Mouse (Mus musculus): Measurements from ENCODE around the gene Zbtb5. TPM values are rescaled to one million over a fixed set of nuclear protein-coding genes. Genes with fewer than 3 reads are reported as not detected.
"Not testable (repeated sequence)": the region's sequence is repeated elsewhere in the genome, so short reads cannot be mapped to it uniquely, and the experiment has no call there.

Gene Zbtb5
- polyA plus RNA-seq, 1 experiment from 2014 or later = 34.5 TPM

DNA sequence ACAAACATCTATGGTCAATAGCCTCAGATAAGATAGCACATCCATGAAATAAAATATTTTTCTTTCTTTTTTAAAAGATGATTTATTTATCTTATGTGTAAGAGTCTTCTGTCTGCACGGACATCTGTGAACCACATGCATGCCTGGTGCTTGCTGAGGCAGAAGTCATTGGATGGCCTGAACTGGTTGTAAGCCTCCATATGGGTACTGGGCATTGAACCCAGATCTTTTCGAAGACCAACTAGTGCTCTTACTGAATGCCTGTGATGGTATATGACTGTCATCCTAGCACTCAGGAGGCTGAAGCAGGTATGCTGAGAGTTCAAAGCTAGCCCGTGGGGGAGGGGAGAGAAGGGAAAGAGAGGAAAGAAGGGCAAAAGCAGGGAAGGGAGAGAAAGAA, 14.1 kb downstream of the Zbtb5 start:
- WGBS = 72% methylated on average over 3 of the region's 3 CpGs
- Histone ChIP-seq H3K9me3 (replicated peaks) (no peaks in the 10 kb centered on the region), H3K27me3 (ENCODE audit: low read depth, poor library complexity, severe bottlenecking) (no peaks in the 10 kb centered on the region), H3K4me3 (no peak overlapping the region), H3K36me3 (peaks cover 27% of the 10 kb centered on the region), H3K27ac (replicated peaks) (no peak overlapping the region), H3K4me1 (peaks cover 26% of the 10 kb centered on the region)
- no peak for DNase-seq (ENCODE audit: low spot score)

DNA sequence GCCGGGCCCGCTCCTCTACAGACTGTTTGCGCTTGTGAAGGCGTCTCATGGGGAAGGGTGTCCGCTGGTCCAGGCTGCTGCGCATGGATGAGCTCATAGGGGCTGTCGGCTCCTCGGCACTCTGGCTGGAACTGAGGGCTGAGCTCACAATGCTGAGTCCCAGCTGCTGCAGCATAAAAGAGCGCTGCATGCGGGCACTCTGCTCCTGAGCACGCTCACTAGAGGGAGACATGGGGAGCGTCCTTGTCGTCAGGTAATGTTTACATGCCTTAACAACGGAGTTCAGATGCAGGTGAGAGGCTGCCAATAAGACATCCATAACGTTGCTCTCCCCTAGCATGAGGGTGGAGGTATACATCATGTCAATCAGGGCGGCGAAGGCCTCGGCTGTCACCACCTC, 17.4 kb downstream of the Zbtb5 start:
- DNase-seq (ENCODE audit: low spot score) = no peak
- Histone ChIP-seq H3K4me3 (no peak overlapping the region), H3K27ac (replicated peaks) (peak overlapping the region; percentile 42; the same call in 1 of the 2 replicates), H3K27me3 (ENCODE audit: low read depth, poor library complexity, severe bottlenecking) (no peaks in the 10 kb centered on the region), H3K36me3 (peaks cover 52% of the 10 kb centered on the region), H3K4me1 (peaks cover 26% of the 10 kb centered on the region), H3K9me3 (replicated peaks) (no peaks in the 10 kb centered on the region)
- WGBS = 89% methylated on average over 18 of the region's 18 CpGs

DNA sequence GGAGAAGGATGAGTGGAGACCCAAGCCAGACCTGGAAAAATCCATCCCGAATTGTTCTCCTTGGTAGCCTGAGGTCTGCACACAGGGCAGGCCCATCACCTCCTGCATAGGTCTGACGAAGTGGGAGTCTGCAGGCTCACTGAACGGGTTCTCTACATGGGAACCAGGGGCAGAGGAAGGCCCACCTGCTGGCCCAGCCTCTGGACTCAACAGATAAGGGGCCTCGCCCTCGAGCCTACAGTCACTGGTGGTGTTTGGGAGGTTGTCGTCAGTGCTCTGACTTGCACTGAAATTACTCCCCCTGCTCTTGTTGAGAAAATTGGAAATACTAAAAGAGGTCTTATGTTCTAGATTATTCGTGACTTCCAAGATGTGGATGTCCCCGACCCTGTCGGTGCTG, 18.4 kb downstream of the Zbtb5 start:
- 86% methylated on average over 9 of the region's 9 CpGs for WGBS
- no peak overlapping the region for H3K27ac ChIP-seq (replicated peaks)
- peaks cover 62% of the 10 kb centered on the region for H3K36me3 ChIP-seq
- DNase-seq (ENCODE audit: low spot score) = no peak
- no peaks in the 10 kb centered on the region for H3K27me3 ChIP-seq (ENCODE audit: low read depth, poor library complexity, severe bottlenecking)
- H3K4me1 ChIP-seq = peaks cover 26% of the 10 kb centered on the region
- H3K9me3 ChIP-seq (replicated peaks) = no peaks in the 10 kb centered on the region
- H3K4me3 ChIP-seq = no peak overlapping the region

DNA sequence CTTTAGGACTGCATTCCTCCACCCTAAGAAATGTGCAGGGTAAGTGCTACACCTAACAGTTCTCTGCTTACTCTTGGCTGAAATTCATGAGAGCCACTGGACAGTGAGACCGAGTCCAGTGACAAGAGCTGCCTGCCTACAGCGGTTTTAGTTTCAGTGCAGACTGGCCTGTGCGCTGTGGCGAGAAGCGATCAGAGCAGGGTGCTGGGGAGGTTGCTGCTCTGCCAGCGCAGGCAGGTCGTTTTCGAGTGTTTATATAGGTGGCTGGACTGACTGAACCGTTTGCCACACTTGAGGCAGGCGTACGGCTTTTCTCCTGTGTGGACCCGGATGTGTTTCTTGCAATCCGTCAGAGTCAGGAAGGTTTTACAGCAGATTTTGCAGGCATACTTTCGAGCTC, 19.0 kb downstream of the Zbtb5 start:
- not testable (repeated sequence) for DNase-seq (ENCODE audit: low spot score); H3K27ac ChIP-seq (replicated peaks); H3K27me3 ChIP-seq (ENCODE audit: low read depth, poor library complexity, severe bottlenecking); H3K9me3 ChIP-seq (replicated peaks); H3K4me3 ChIP-seq
- Histone ChIP-seq H3K36me3 (peaks cover 68% of the 10 kb centered on the region), H3K4me1 (peaks cover 26% of the 10 kb centered on the region)
- WGBS = 92% methylated on average over 14 of the region's 14 CpGs

DNA sequence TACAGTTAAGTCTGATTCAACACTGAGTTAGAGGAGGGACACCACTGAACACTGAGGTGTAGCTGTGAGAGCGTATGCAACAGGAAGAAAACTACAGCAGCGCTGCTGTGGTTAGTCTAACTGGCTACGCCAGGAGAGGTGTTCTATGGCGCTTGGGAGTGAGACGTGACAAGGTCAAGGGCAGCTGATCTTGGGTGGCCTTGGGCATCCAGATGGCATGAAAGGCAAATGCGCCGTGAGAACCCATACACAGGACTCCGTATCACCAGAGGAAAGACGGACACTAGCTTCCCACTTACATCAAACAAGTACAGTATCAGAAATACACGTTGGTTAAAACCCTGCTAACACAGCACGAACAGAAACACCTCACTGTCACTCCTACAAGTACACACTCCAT, 19.9 kb downstream of the Zbtb5 start:
- H3K36me3 ChIP-seq = peaks cover 77% of the 10 kb centered on the region
- not testable (repeated sequence) for DNase-seq (ENCODE audit: low spot score)

DNA sequence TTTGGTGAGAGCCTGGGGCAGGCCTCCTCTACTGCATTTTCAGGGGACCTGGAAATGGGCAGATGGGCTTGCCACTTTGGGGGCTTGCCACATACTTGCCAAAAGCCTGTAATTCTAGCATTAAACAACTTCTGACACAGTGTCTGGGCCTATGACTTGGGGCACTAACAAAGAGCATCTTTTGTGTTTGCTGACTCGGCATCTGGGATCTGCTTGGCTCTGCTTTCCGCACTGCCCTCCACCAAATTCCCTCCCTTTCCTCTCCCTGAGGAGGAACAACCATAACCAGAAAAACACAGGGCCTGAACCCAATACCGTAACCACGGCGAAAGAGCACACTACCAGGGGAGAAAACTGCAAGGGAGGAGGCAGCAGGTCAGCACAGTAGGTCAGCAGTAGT, 21.7 kb downstream of the Zbtb5 start:
- 92% methylated on average over 5 of the region's 5 CpGs for WGBS

More for the DNA sequence above, 19.9 kb downstream of the Zbtb5 start:
- peaks cover 22% of the 10 kb centered on the region for H3K4me1 ChIP-seq
- not testable (repeated sequence) for H3K4me3 ChIP-seq; H3K27ac ChIP-seq (replicated peaks); H3K9me3 ChIP-seq (replicated peaks); H3K27me3 ChIP-seq (ENCODE audit: low read depth, poor library complexity, severe bottlenecking)
- 91% methylated on average over 11 of the region's 11 CpGs for WGBS

DNA sequence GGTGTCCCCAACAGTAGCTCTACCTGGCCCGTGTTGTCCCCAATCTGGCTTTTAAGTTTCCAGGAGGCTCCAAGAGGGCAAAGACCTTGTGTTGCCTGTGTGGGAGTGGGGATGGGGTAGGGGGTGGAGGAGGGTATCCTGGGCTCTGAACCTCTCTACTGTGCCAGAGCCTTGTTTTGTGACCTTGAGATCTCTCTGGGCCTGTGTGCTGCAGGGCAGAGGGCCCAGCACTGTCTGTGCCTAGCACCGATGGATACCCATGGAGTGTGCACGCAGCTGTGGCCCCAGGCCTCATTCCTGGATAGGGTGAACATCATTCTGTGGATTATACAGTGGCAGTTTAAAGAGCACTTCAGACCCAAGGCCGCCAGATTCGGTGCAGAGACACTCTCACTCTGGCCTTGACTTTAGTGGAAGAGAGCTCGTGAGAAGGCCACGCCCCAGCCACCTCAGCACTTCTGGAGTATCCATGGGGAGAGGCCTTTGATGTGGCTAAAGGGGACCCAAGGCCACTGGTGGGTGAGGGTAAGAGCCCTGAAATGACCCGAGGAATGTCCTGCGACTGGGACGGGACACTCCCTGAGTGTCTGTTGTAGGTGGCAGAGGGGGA, 29.0 kb downstream of the Zbtb5 start:
- Histone ChIP-seq H3K36me3 (peaks cover 46% of the 10 kb centered on the region), H3K27ac (replicated peaks) (no peak overlapping the region), H3K27me3 (ENCODE audit: low read depth, poor library complexity, severe bottlenecking) (no peaks in the 10 kb centered on the region), H3K9me3 (replicated peaks) (no peaks in the 10 kb centered on the region), H3K4me3 (peak overlapping the region; percentile 81; the same call in 1 of the 2 replicates), H3K4me1 (peaks cover 31% of the 10 kb centered on the region)
- WGBS = 92% methylated on average over 10 of the region's 10 CpGs
- DNase-seq (ENCODE audit: low spot score) = no peak

More for the DNA sequence above, 21.7 kb downstream of the Zbtb5 start:
- DNase-seq (ENCODE audit: low spot score) = no peak
- no peaks in the 10 kb centered on the region for H3K9me3 ChIP-seq (replicated peaks)
- H3K27me3 ChIP-seq (ENCODE audit: low read depth, poor library complexity, severe bottlenecking) = no peaks in the 10 kb centered on the region
- no peak overlapping the region for H3K4me3 ChIP-seq
- H3K36me3 ChIP-seq = peaks cover 95% of the 10 kb centered on the region
- H3K4me1 ChIP-seq = peaks cover 7% of the 10 kb centered on the region
- H3K27ac ChIP-seq (replicated peaks) = no peak overlapping the region

DNA sequence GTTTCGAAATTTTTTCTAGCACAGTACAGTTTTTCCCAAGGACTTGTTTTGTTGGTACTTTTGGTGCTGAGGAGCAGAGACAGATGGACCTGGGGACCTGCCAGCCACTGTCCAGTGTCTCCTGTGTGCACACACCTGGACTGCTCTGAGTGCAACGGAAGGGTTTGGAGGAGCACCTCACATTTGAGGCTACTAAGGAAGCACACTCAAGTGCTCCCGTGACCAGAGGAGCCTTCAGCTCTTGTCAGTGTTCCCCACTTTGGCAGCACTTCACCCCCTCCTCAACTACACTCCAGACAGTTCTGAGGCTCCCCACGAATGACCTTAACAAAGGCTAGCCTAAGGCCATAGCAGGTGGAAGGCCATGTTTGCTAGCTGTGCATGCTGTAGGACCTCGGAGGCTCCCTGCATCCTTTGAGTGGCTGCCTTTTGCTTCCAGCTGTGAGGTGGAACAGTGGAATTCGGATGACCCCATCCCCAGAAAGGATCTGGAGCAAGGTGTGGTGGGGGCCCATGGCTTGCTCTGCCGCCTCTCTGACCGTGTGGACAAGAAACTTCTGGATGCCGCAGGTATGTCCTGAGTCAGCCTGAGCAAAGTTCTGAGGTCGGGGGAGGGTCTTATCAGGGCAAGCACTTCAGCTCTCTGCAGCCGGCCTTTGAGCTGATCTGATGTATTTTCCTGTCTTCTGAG, 29.6 kb downstream of the Zbtb5 start:
- Histone ChIP-seq H3K9me3 (replicated peaks) (no peaks in the 10 kb centered on the region), H3K27me3 (ENCODE audit: low read depth, poor library complexity, severe bottlenecking) (no peaks in the 10 kb centered on the region), H3K4me1 (peaks cover 31% of the 10 kb centered on the region), H3K27ac (replicated peaks) (no peak overlapping the region), H3K36me3 (peaks cover 39% of the 10 kb centered on the region), H3K4me3 (peak overlapping the region; percentile 81)
- 79% methylated on average over 11 of the region's 11 CpGs for WGBS
- no peak for DNase-seq (ENCODE audit: low spot score)

DNA sequence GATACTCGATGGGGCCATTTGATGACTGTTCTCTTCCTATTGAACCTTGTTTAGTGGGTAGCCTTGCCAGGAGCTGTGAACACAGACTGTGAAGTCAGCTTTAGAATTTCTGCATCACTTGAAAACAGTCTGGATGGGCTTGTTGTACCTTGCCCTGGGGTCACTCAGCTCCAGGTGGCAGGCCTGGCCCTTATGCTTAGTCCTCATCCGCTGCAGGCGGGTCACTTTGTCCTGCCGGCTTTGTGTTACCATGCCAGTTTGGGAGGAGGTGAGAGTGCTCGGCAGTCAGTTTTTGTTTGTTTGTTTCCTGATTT, 30.3 kb downstream of the Zbtb5 start:
- 26% methylated on average over 5 of the region's 5 CpGs for WGBS
- DNase-seq (ENCODE audit: low spot score) = no peak
- H3K4me1 ChIP-seq = peaks cover 31% of the 10 kb centered on the region
- H3K4me3 ChIP-seq = peak overlapping the region; percentile 81
- peak overlapping the region; percentile 94 for H3K27ac ChIP-seq (replicated peaks)
- peaks cover 33% of the 10 kb centered on the region for H3K36me3 ChIP-seq
- H3K27me3 ChIP-seq (ENCODE audit: low read depth, poor library complexity, severe bottlenecking) = no peaks in the 10 kb centered on the region
- no peaks in the 10 kb centered on the region for H3K9me3 ChIP-seq (replicated peaks)

DNA sequence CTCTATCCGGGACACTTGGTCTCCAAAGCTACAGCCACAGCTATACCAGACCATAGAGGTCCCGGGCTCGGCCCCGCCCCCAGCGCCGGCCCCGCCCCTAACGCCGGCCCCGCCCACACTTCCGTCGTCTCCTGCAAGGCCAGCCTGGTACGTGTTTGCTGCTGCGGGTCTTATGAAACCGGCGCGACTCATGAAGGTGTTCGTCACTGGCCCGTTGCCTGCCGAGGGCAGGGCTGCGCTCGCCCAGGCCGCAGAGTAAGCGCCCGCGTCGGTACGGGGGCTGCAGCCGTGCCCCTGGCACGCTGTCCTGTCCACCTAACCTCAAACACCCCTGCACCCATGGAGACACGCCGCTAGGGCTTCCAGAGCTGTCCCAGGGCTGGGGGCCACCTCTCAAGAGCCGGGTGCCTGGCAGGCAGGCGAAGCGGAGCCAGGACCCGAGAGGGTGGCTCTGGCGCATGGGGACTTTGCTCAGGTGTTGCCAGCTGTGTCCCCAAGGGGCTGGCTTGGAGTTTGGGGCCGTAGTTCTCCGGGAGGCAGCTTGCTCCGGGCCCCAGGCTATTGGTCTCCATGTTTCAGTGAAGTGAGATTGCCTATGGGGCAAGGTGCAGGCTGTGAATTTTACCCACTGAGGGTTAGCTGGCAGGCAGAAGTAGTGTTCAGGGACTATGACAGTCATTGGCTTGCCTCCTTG, 30.8 kb downstream of the Zbtb5 start, which contains the start of gene Grhpr:
Gene Grhpr (plus strand): TSS at position 116 of the 694 bp plus-strand sequence.
- Histone ChIP-seq H3K27me3 (ENCODE audit: low read depth, poor library complexity, severe bottlenecking) (no peaks in the 10 kb centered on the region), H3K9me3 (replicated peaks) (no peaks in the 10 kb centered on the region), H3K36me3 (peaks cover 28% of the 10 kb centered on the region), H3K4me3 (peak within 1 kb of the TSS; percentile 81), H3K27ac (replicated peaks) (peak within 1 kb of the TSS; percentile 94), H3K4me1 (peaks cover 31% of the 10 kb centered on the region)
- 2% methylated on average over 40 of the region's 40 CpGs for WGBS
- peak; percentile 90 for DNase-seq (ENCODE audit: low spot score)

DNA sequence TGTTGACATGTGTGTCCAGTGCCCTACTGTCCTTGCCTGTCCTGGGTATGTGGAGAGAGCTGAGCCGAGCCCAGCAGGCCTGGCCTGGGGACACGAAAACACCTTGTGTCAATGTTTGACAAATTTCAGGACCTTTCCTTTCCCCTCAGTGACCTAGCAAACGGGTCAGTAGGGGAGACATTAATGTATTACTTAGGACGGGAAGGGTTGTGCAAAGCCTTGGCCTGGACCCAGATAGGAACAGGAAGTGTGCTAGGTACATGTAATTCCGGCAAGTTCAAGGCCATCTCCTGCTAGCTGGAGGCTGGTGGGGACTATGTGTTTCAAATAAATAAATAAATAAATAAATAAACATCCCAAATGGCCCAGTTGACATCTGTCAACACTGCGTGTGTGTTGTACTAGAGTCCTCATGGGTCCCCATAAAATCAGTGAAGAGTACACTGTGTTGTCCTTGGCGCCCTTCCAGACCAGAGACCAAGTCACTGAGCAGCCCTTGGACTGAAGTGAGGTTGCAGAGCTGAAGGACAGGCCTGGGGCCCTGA, 32.3 kb downstream of the Zbtb5 start:
- Histone ChIP-seq H3K4me3 (no peak overlapping the region), H3K4me1 (peaks cover 31% of the 10 kb centered on the region), H3K9me3 (replicated peaks) (no peaks in the 10 kb centered on the region), H3K27ac (replicated peaks) (no peak overlapping the region), H3K36me3 (peaks cover 12% of the 10 kb centered on the region), H3K27me3 (ENCODE audit: low read depth, poor library complexity, severe bottlenecking) (no peaks in the 10 kb centered on the region)
- 82% methylated on average over 7 of the region's 7 CpGs for WGBS
- DNase-seq (ENCODE audit: low spot score) = no peak

DNA sequence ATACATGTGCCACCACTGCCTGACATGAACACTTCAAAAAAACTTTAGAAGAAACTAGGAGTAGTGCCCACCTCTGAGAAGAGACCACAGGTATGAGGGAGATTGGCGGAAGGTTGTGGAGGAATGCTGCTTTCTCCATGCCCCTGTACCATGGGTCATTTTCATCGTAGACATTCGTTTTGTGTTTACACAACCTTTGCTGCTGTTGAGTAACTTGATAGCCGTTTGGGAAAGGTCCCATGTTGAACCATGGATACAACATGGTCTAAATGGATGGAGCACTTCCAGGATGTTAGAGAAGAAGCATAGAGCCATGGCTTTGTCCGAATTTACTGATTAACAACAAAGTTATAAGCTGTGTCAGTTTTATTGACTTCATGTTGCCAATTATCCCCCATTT, 34.0 kb downstream of the Zbtb5 start:
- Histone ChIP-seq H3K4me1 (peaks cover 36% of the 10 kb centered on the region), H3K27me3 (ENCODE audit: low read depth, poor library complexity, severe bottlenecking) (no peaks in the 10 kb centered on the region), H3K4me3 (no peak overlapping the region), H3K36me3 (no peaks in the 10 kb centered on the region), H3K9me3 (replicated peaks) (no peaks in the 10 kb centered on the region), H3K27ac (replicated peaks) (no peak overlapping the region)
- DNase-seq (ENCODE audit: low spot score) = no peak
- 85% methylated on average over 5 of the region's 5 CpGs for WGBS

All from midbrain, embryonic 10.5 days (tissue).